Mouse (Mus musculus) stomach, embryonic 14.5 days (tissue): ENCODE data around the gene Ndufv1. TPM values are rescaled to one million over a fixed set of nuclear protein-coding genes. Genes with fewer than 3 reads are reported as not detected.
"Not testable (repeated sequence)": the region's sequence is repeated elsewhere in the genome, so short reads cannot be mapped to it uniquely, and the experiment has no call there.

ENCODE experiments used
- ATAC-seq: fragments of 200-750 bp; cut with Nextera tagmentation; 2 replicates; pipeline ENCODE4 v1.8.0; 2017; ENCODE audit warnings: low read depth, moderate TSS enrichment; ENCODE audit not compliant: insufficient number of reproducible peaks, insufficient read depth, low FRiP score
- H3K27ac ChIP-seq: fragments of 300-500 bp; sonication (generic); 2 replicates; pipeline ENCODE4 v1.5.1; 2014; ENCODE audit warnings: mild to moderate bottlenecking, low read length, moderate library complexity, mixed read lengths
- H3K27me3 ChIP-seq: fragments of 300-500 bp; sonication (generic); 2 replicates; pipeline ENCODE4 v1.6.1; 2014; ENCODE audit warnings: low read length, control low read depth, mixed read lengths; ENCODE audit not compliant: control insufficient read depth, insufficient read depth
- H3K36me3 ChIP-seq: fragments of 300-500 bp; sonication (generic); 2 replicates; pipeline ENCODE4 v1.6.1; 2014; ENCODE audit warnings: mild to moderate bottlenecking, control low read depth, low read length, moderate library complexity, mixed read lengths; ENCODE audit not compliant: control insufficient read depth, insufficient read depth
- H3K4me1 ChIP-seq: fragments of 300-500 bp; sonication (generic); 2 replicates; pipeline ENCODE4 v1.6.1; 2014; ENCODE audit warnings: low read length, control low read depth, mixed read lengths; ENCODE audit not compliant: control insufficient read depth, insufficient read depth
- H3K4me2 ChIP-seq: fragments of 300-500 bp; sonication (generic); replicated peaks from 2 replicates; pipeline ENCODE4 v1.6.1; 2014; ENCODE audit warnings: low read depth, low read length, control low read depth
- H3K4me3 ChIP-seq: fragments of 300-500 bp; sonication (generic); 2 replicates; pipeline ENCODE4 v1.5.1; 2014; ENCODE audit warnings: low read depth, low read length, control low read depth
- H3K9ac ChIP-seq: fragments of 300-500 bp; sonication (generic); replicated peaks from 2 replicates; pipeline ENCODE4 v1.6.1; 2014; ENCODE audit warnings: low read depth, mild to moderate bottlenecking, control low read depth, low read length, moderate library complexity, mixed read lengths
- H3K9me3 ChIP-seq: fragments of 300-500 bp; sonication (generic); 2 replicates; pipeline ENCODE4 v1.6.1; 2016; ENCODE audit warnings: low read depth, low read length, control low read depth; ENCODE audit not compliant: control insufficient read depth
- WGBS: fragments of 180-500 bp; shearing (Covaris S2); extraction: QIAGEN DNeasy Blood & Tissue Kit; methylation state at CpG from one replicate; pipeline ENCODE4 v1.1.7; 2014; 5-methylcytosine and 5-hydroxymethylcytosine counted together
- polyA plus RNA-seq: library from polyadenylated mRNA; unstranded; fragments of >200 nt; fragmentation: Nextera tagmentation; extraction: Ambion mirVana; gene quantifications from 2 replicates; pipeline ENCODE4 v1.2.1, GENCODE M21; 2014

Ndufv1 gene
- polyA plus RNA-seq, 1 experiment from 2014 or later: 205 TPM

- WGBS: 48% methylated on average over 15 of the region's 15 CpGs
- Histone ChIP-seq H3K27ac (no peak overlapping the region), H3K4me1 (0 out of 2 replicates have a peak, but pooled peaks cover 4% of the 10 kb centered on the region)
These were observed 43.5 kb upstream of the Ndufv1 start for GRCm38 (mm10) chr19:4055947-4056693.

GRCm38 (mm10) chr19:4055216-4055946 is 42.8 kb upstream of the Ndufv1 start:
- H3K9ac ChIP-seq: no peak overlapping the region
- WGBS: 70% methylated on average over 8 of the region's 8 CpGs
- H3K4me3 ChIP-seq: no peak overlapping the region
- no peak overlapping the region for H3K27ac ChIP-seq
- no peaks in the 10 kb centered on the region for H3K27me3 ChIP-seq
- no peaks in the 10 kb centered on the region for H3K9me3 ChIP-seq
- no peak overlapping the region for H3K4me2 ChIP-seq
- no peaks in the 10 kb centered on the region for H3K36me3 ChIP-seq
- H3K4me1 ChIP-seq: 0 out of 2 replicates have a peak, but pooled peaks cover 4% of the 10 kb centered on the region
- ATAC-seq: no peak

More at GRCm38 (mm10) chr19:4055947-4056693, 43.5 kb upstream of the Ndufv1 start:
- H3K9me3 ChIP-seq: no peaks in the 10 kb centered on the region
- H3K4me3 ChIP-seq: no peak overlapping the region
- no peaks in the 10 kb centered on the region for H3K27me3 ChIP-seq
- H3K9ac ChIP-seq: no peak overlapping the region
- no peak overlapping the region for H3K4me2 ChIP-seq
- H3K36me3 ChIP-seq: no peaks in the 10 kb centered on the region
- no peak for ATAC-seq

- no peak for ATAC-seq
- Histone ChIP-seq H3K36me3 (no peaks in the 10 kb centered on the region), H3K4me3 (no peak overlapping the region), H3K4me2 (no peak overlapping the region), H3K27ac (no peak overlapping the region), H3K27me3 (no peaks in the 10 kb centered on the region), H3K9me3 (no peaks in the 10 kb centered on the region), H3K4me1 (0 out of 2 replicates have a peak, but pooled peaks cover 4% of the 10 kb centered on the region), H3K9ac (no peak overlapping the region)
- WGBS: 87% methylated on average over 5 of the region's 5 CpGs
These were observed 42.0 kb upstream of the Ndufv1 start for GRCm38 (mm10) chr19:4054613-4055012.

GRCm38 (mm10) chr19:4052516-4053030 is 40.0 kb upstream of the Ndufv1 start:
- H3K4me2 ChIP-seq: no peak overlapping the region
- no peaks in the 10 kb centered on the region for H3K27me3 ChIP-seq
- no peaks in the 10 kb centered on the region for H3K36me3 ChIP-seq
- 85% methylated on average over 5 of the region's 5 CpGs for WGBS
- no peak overlapping the region for H3K9ac ChIP-seq
- H3K4me3 ChIP-seq: no peak overlapping the region
- no peak overlapping the region for H3K27ac ChIP-seq
- no peaks in the 10 kb centered on the region for H3K9me3 ChIP-seq
- no peak for ATAC-seq
- no peaks in the 10 kb centered on the region for H3K4me1 ChIP-seq

- H3K27ac ChIP-seq: no peak overlapping the region
- ATAC-seq: no peak
- H3K4me2 ChIP-seq: no peak overlapping the region
- H3K4me1 ChIP-seq: no peaks in the 10 kb centered on the region
- no peaks in the 10 kb centered on the region for H3K36me3 ChIP-seq
- no peak overlapping the region for H3K4me3 ChIP-seq
- no peaks in the 10 kb centered on the region for H3K27me3 ChIP-seq
- H3K9ac ChIP-seq: no peak overlapping the region
- H3K9me3 ChIP-seq: no peaks in the 10 kb centered on the region
- 50% methylated on average over 10 of the region's 10 CpGs for WGBS
These were observed 39.3 kb upstream of the Ndufv1 start for GRCm38 (mm10) chr19:4051741-4052515.

GRCm38 (mm10) chr19:4051016-4051415 is 38.4 kb upstream of the Ndufv1 start:
- Histone ChIP-seq H3K27me3 (no peaks in the 10 kb centered on the region), H3K4me2 (no peak overlapping the region), H3K4me1 (peaks cover 5% of the 10 kb centered on the region; the same call in 1 of the 2 replicates), H3K9ac (no peak overlapping the region), H3K36me3 (no peaks in the 10 kb centered on the region), H3K4me3 (no peak overlapping the region), H3K9me3 (no peaks in the 10 kb centered on the region), H3K27ac (no peak overlapping the region)
- WGBS: 92% methylated on average over 5 of the region's 5 CpGs
- no peak for ATAC-seq

- WGBS: 80% methylated on average over 5 of the region's 5 CpGs
- H3K27me3 ChIP-seq: not testable (repeated sequence)
These were observed 36.5 kb upstream of the Ndufv1 start for GRCm38 (mm10) chr19:4049069-4049468.

GRCm38 (mm10) chr19:4047859-4048258 is 35.3 kb upstream of the Ndufv1 start:
- 20% methylated on average over 4 of the region's 4 CpGs for WGBS
- Histone ChIP-seq H3K9ac (no peak overlapping the region), H3K4me1 (peaks cover 8% of the 10 kb centered on the region; the same call in 1 of the 2 replicates), H3K9me3 (no peaks in the 10 kb centered on the region), H3K36me3 (no peaks in the 10 kb centered on the region), H3K27ac (no peak overlapping the region; the same call in 1 of the 2 replicates), H3K4me3 (no peak overlapping the region), H3K4me2 (no peak overlapping the region), H3K27me3 (no peaks in the 10 kb centered on the region)
- no peak for ATAC-seq

More at GRCm38 (mm10) chr19:4049069-4049468, 36.5 kb upstream of the Ndufv1 start:
- H3K9ac ChIP-seq, H3K36me3 ChIP-seq, H3K4me1 ChIP-seq, H3K9me3 ChIP-seq, H3K4me3 ChIP-seq, H3K27ac ChIP-seq, ATAC-seq, H3K4me2 ChIP-seq: not testable (repeated sequence)
